Mouse (Mus musculus) lung, postnatal 0 days (tissue): ENCODE data around the gene Slmap. TPM values are rescaled to one million over a fixed set of nuclear protein-coding genes. Genes with fewer than 3 reads are reported as not detected.

ENCODE experiments used
- ATAC-seq: fragments of 200-750 bp; cut with Nextera tagmentation; 2 replicates; pipeline ENCODE4 v1.8.0; 2017; ENCODE audit warnings: moderate library complexity
- DNase-seq: peaks from one replicate; pipeline ENCODE4 v3.0.0-alpha.2; 2016; ENCODE audit warnings: low spot score
- H3K27ac ChIP-seq: fragments of 300-500 bp; sonication (generic); 2 replicates; pipeline ENCODE4 v1.5.1; 2014; ENCODE audit warnings: antibody characterized with exemption, mild to moderate bottlenecking, low read length, mixed read lengths
- H3K27me3 ChIP-seq: fragments of 300-500 bp; sonication (generic); replicated peaks from 2 replicates; pipeline ENCODE4 v1.6.1; 2014; ENCODE audit warnings: low read length, mixed read lengths; ENCODE audit not compliant: insufficient read depth
- H3K36me3 ChIP-seq: fragments of 300-500 bp; sonication (generic); 2 replicates; pipeline ENCODE4 v1.6.1; 2014; ENCODE audit warnings: low read length, mixed read lengths; ENCODE audit not compliant: insufficient read depth
- H3K4me1 ChIP-seq: fragments of 300-500 bp; sonication (generic); 2 replicates; pipeline ENCODE4 v1.6.1; 2014; ENCODE audit warnings: antibody characterized with exemption, low read depth, low read length, mixed read lengths; ENCODE audit not compliant: insufficient read depth
- H3K4me2 ChIP-seq: fragments of 300-500 bp; sonication (generic); replicated peaks from 2 replicates; pipeline ENCODE4 v1.6.1; 2014; ENCODE audit warnings: low read depth, mild to moderate bottlenecking, low read length, moderate library complexity, mixed read lengths
- H3K4me3 ChIP-seq: fragments of 300-500 bp; sonication (generic); 2 replicates; pipeline ENCODE4 v1.5.1; 2014; ENCODE audit warnings: low read depth, low read length
- H3K9ac ChIP-seq: fragments of 300-500 bp; sonication (generic); replicated peaks from 2 replicates; pipeline ENCODE4 v1.6.1; 2014; ENCODE audit warnings: low read depth, mild to moderate bottlenecking
- H3K9me3 ChIP-seq: fragments of 300-500 bp; sonication (generic); 2 replicates; pipeline ENCODE4 v1.6.1; 2016; ENCODE audit warnings: low read length, mixed read lengths
- CTCF ChIP-seq: IDR thresholded peaks from 2 replicates; pipeline ENCODE4 v1.5.1; 2016; ENCODE audit warnings: antibody characterized with exemption, mild to moderate bottlenecking
- EP300 ChIP-seq: IDR thresholded peaks from 2 replicates; pipeline ENCODE4 v1.6.1; 2016; ENCODE audit warnings: antibody characterized with exemption, mild to moderate bottlenecking, control low read depth
- WGBS: fragments of 180-500 bp; shearing (Covaris S2); extraction: QIAGEN DNeasy Blood & Tissue Kit; methylation state at CpG from one replicate; pipeline ENCODE4 v1.1.7; 2014; 5-methylcytosine and 5-hydroxymethylcytosine counted together
- polyA plus RNA-seq: library from polyadenylated mRNA; unstranded; fragments of >200 nt; fragmentation: Nextera tagmentation; extraction: Ambion mirVana; gene quantifications from 2 replicates; pipeline ENCODE4 v1.2.1, GENCODE M21; 2015

Gene Slmap
- polyA plus RNA-seq, 1 experiment from 2014 or later = 19.6 TPM

DNA sequence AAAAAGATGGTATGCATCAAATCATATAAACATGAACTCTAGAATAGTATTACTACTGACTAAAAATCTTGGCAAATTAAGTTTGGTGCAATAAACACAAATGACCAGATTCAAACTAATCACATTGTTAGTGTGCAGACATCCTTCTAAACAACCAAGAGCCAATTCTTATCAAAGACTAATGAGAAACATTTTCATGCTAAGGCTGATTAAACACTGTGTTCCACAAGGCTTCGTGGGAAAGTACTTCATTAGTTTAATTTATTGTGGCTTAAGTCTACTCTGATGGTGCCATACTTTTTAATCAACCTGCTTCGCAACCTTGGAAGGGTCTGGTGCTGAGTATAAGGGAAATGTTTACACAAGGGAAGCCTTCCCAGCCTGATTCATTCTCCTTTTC, 102.4 kb downstream of the Slmap start:
- H3K4me2 ChIP-seq = no peak overlapping the region
- H3K4me3 ChIP-seq = no peak overlapping the region
- WGBS = 78% methylated on average over 2 of the region's 2 CpGs
- H3K36me3 ChIP-seq = peaks cover 6% of the 10 kb centered on the region
- H3K27me3 ChIP-seq = no peaks in the 10 kb centered on the region
- H3K27ac ChIP-seq = no peak overlapping the region
- TF ChIP-seq EP300 (no peak), CTCF (no peak)
- no peak for ATAC-seq
- no peak for DNase-seq
- H3K9me3 ChIP-seq = no peaks in the 10 kb centered on the region
- no peaks in the 10 kb centered on the region for H3K4me1 ChIP-seq
- H3K9ac ChIP-seq = no peak overlapping the region

DNA sequence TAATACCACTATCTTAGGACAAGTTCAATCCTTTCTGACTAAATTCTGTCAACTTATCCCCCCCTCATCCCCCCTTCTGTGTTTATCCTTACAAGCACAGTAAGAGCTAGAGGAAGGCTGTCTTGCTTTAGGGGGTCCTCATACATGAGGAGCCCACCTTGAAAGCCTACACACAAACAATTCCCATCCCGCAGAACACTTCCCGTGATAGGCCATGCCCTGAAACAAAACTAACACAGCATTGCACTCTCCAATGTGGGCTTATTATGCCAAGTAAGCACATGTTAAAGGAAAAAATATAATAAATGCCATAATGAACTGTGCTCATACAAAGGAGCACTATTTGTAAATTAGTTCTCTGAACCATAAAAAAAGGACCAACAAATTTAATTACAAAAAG, 102.8 kb downstream of the Slmap start:
- Histone ChIP-seq H3K27me3 (no peaks in the 10 kb centered on the region), H3K9me3 (no peaks in the 10 kb centered on the region), H3K9ac (no peak overlapping the region), H3K4me2 (no peak overlapping the region), H3K4me1 (no peaks in the 10 kb centered on the region), H3K36me3 (peaks cover 4% of the 10 kb centered on the region), H3K27ac (no peak overlapping the region), H3K4me3 (no peak overlapping the region)
- 86% methylated on average over 2 of the region's 2 CpGs for WGBS
- ATAC-seq = no peak
- TF ChIP-seq CTCF (no peak), EP300 (no peak)
- DNase-seq = no peak

DNA sequence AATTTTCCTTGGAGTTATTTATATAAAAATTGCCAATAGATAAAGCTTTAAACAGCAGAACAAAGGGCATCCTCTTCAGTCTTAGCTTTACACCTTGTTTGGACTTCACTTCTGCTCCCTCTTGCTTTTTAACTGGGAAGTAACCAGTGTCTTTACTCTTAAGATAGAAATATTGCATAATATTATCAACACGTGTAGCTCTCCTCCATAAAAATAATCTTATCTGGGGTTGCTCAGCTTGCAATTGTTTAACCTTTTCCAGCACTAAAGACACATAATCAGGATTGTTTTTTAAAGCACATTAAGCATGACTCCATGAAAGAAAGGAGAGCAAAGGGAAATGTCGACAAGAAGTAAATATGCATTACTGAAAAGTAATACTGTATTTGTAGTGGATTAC, 114.5 kb downstream of the Slmap start:
- H3K27me3 ChIP-seq = no peaks in the 10 kb centered on the region
- no peaks in the 10 kb centered on the region for H3K9me3 ChIP-seq
- no peak for DNase-seq
- TF ChIP-seq EP300 (no peak), CTCF (no peak)
- no peak overlapping the region for H3K9ac ChIP-seq
- H3K4me1 ChIP-seq = no peaks in the 10 kb centered on the region
- WGBS = 44% methylated on average over 2 of the region's 2 CpGs
- no peak overlapping the region for H3K27ac ChIP-seq
- H3K4me3 ChIP-seq = no peak overlapping the region
- no peak for ATAC-seq
- peaks cover 7% of the 10 kb centered on the region; the same call in 1 of the 2 replicates for H3K36me3 ChIP-seq
- H3K4me2 ChIP-seq = no peak overlapping the region

DNA sequence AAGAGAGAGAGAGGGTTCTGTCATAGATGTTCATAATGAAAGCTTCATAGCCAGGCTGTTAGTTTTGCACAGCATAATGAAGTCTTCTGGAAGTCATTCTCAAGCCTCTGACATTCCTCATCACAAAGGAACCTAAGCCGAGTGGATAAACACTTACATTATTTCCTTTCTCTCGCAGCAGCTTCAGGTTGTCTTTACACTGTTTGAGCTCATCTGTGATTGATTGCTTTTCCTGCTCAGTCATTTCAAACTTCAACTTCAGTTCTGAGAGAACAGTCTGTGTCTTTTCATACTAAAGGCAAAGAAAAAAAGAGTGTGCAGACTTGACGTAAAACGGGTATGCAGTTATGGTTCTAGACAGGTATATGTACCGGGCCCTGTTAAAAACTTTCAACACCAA, 116.8 kb downstream of the Slmap start:
- ATAC-seq = no peak
- Histone ChIP-seq H3K36me3 (peaks cover 11% of the 10 kb centered on the region; the same call in 1 of the 2 replicates), H3K9me3 (no peaks in the 10 kb centered on the region), H3K27me3 (no peaks in the 10 kb centered on the region), H3K4me3 (no peak overlapping the region), H3K4me1 (no peaks in the 10 kb centered on the region), H3K4me2 (no peak overlapping the region), H3K9ac (no peak overlapping the region), H3K27ac (no peak overlapping the region)
- TF ChIP-seq CTCF (no peak), EP300 (no peak)
- DNase-seq = no peak
- WGBS = 61% methylated on average over 5 of the region's 5 CpGs

- no peaks in the 10 kb centered on the region for H3K27me3 ChIP-seq
- no peak overlapping the region for H3K9ac ChIP-seq
- H3K27ac ChIP-seq = no peak overlapping the region
- no peak for TF ChIP-seq EP300
- no peaks in the 10 kb centered on the region for H3K9me3 ChIP-seq
- ATAC-seq (peak; percentile 56), DNase-seq (peak; percentile 66)
- WGBS = 52% methylated on average over 4 of the region's 4 CpGs
- H3K4me1 ChIP-seq = no peaks in the 10 kb centered on the region
- no peak overlapping the region for H3K4me3 ChIP-seq
- no peak overlapping the region for H3K4me2 ChIP-seq
- H3K36me3 ChIP-seq = peaks cover 5% of the 10 kb centered on the region; the same call in 1 of the 2 replicates
Observed at GRCm38 (mm10) chr14:26417088-26417487, 117.6 kb downstream of the Slmap start.

- WGBS = 84% methylated on average over 1 of the region's 1 CpGs
- Histone ChIP-seq H3K36me3 (peaks cover 3% of the 10 kb centered on the region; the same call in 1 of the 2 replicates), H3K4me1 (no peaks in the 10 kb centered on the region), H3K9me3 (no peaks in the 10 kb centered on the region), H3K4me2 (no peak overlapping the region), H3K4me3 (no peak overlapping the region), H3K27ac (no peak overlapping the region), H3K27me3 (no peaks in the 10 kb centered on the region), H3K9ac (no peak overlapping the region)
- DNase-seq (no peak), ATAC-seq (no peak)
- TF ChIP-seq EP300 (no peak), CTCF (no peak)
Observed at GRCm38 (mm10) chr14:26413581-26413980, 121.2 kb downstream of the Slmap start.

DNA sequence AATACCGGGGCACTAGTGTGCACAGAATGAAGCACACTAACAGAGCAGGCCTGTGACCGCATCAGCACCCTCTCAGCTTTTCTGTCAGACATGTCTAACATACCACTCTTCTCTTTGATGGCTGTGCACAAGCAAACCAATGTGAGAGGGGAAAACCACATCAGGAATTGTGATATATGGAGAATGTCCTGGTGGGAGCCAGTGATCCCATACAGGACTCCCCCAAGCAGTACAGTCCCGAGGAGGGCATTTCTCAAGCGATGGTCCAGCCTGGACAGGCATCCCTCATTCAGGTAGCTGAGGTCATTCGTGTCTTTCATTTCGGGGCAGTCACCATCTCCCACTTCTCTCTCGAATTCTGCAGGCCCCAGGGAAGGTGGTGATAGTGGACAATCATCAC, 128.0 kb downstream of the Slmap start:
- TF ChIP-seq CTCF = no peak
- TF ChIP-seq EP300 = no peak
- Histone ChIP-seq H3K9ac (no peak overlapping the region), H3K27ac (no peak overlapping the region), H3K4me3 (no peak overlapping the region), H3K4me2 (no peak overlapping the region), H3K9me3 (no peaks in the 10 kb centered on the region), H3K27me3 (no peaks in the 10 kb centered on the region), H3K36me3 (no peaks in the 10 kb centered on the region), H3K4me1 (no peaks in the 10 kb centered on the region)
- DNase-seq (no peak), ATAC-seq (no peak)
- WGBS = 92% methylated on average over 7 of the region's 7 CpGs
